Mouse (Mus musculus): ENCODE data around the gene Elof1. TPM values are rescaled to one million over a fixed set of nuclear protein-coding genes. Genes with fewer than 3 reads are reported as not detected.

Gene Elof1
- polyA plus RNA-seq, 1 experiment: 54.1 TPM

GRCm38 (mm10) chr9:22121545-22121944 is 4.6 kb upstream of the Elof1 start:
- H3K4me3 ChIP-seq (replicated peaks; ENCODE audit: control insufficient read depth, low read depth, low read length): no peak overlapping the region
- H3K27ac ChIP-seq (ENCODE audit: control insufficient read depth, insufficient read depth, low read depth, low read length, poor library complexity): peak overlapping the region; percentile 81
- H3K4me1 ChIP-seq (ENCODE audit: control insufficient read depth, insufficient read depth, low read length): peaks cover 28% of the 10 kb centered on the region
- TF ChIP-seq CTCF (IDR thresholded peaks at IDR 0.05; ENCODE audit: control insufficient read depth, insufficient read depth, low read length) (no peak), POLR2A (IDR thresholded peaks at IDR 0.05; ENCODE audit: borderline replicate concordance, control insufficient read depth, low read depth, low read length) (no peak)

- Histone ChIP-seq H3K27ac (ENCODE audit: control insufficient read depth, insufficient read depth, low read depth, low read length, poor library complexity) (peak overlapping the region; percentile 15), H3K4me1 (ENCODE audit: control insufficient read depth, insufficient read depth, low read length) (peaks cover 24% of the 10 kb centered on the region), H3K4me3 (replicated peaks; ENCODE audit: control insufficient read depth, low read depth, low read length) (no peak overlapping the region)
- 38% methylated on average over 4 of the region's 4 CpGs for WGBS
- TF ChIP-seq CTCF (IDR thresholded peaks at IDR 0.05; ENCODE audit: control insufficient read depth, insufficient read depth, low read length): no peak
- no peak for TF ChIP-seq POLR2A (IDR thresholded peaks at IDR 0.05; ENCODE audit: borderline replicate concordance, control insufficient read depth, low read depth, low read length)
Observed at GRCm38 (mm10) chr9:22119543-22119942, 2.6 kb upstream of the Elof1 start.

GRCm38 (mm10) chr9:22117754-22118456 is 933 bp upstream of the Elof1 start:
- Histone ChIP-seq H3K27ac (ENCODE audit: control insufficient read depth, insufficient read depth, low read depth, low read length, poor library complexity) (no peak overlapping the region), H3K4me1 (ENCODE audit: control insufficient read depth, insufficient read depth, low read length) (peaks cover 17% of the 10 kb centered on the region), H3K4me3 (replicated peaks; ENCODE audit: control insufficient read depth, low read depth, low read length) (no peak overlapping the region)
- TF ChIP-seq CTCF (IDR thresholded peaks at IDR 0.05; ENCODE audit: control insufficient read depth, insufficient read depth, low read length): peak; percentile 51
- no peak for TF ChIP-seq POLR2A (IDR thresholded peaks at IDR 0.05; ENCODE audit: borderline replicate concordance, control insufficient read depth, low read depth, low read length)
- WGBS: 35% methylated on average over 10 of the region's 10 CpGs

- H3K4me3 ChIP-seq (replicated peaks; ENCODE audit: control insufficient read depth, low read depth, low read length): peak overlapping the region; percentile 75
- H3K4me1 ChIP-seq (ENCODE audit: control insufficient read depth, insufficient read depth, low read length): peaks cover 6% of the 10 kb centered on the region
- WGBS: 30% methylated on average over 15 of the region's 15 CpGs
- TF ChIP-seq POLR2A (IDR thresholded peaks at IDR 0.05; ENCODE audit: borderline replicate concordance, control insufficient read depth, low read depth, low read length) (no peak), CTCF (IDR thresholded peaks at IDR 0.05; ENCODE audit: control insufficient read depth, insufficient read depth, low read length) (no peak)
- no peak overlapping the region for H3K27ac ChIP-seq (ENCODE audit: control insufficient read depth, insufficient read depth, low read depth, low read length, poor library complexity)
Observed at GRCm38 (mm10) chr9:22116086-22116485, 886 bp downstream of the Elof1 start.

- WGBS: 84% methylated on average over 4 of the region's 4 CpGs
- Histone ChIP-seq H3K27ac (ENCODE audit: control insufficient read depth, insufficient read depth, low read depth, low read length, poor library complexity) (no peak overlapping the region), H3K4me3 (replicated peaks; ENCODE audit: control insufficient read depth, low read depth, low read length) (no peak overlapping the region), H3K4me1 (ENCODE audit: control insufficient read depth, insufficient read depth, low read length) (peaks cover 4% of the 10 kb centered on the region)
- TF ChIP-seq CTCF (IDR thresholded peaks at IDR 0.05; ENCODE audit: control insufficient read depth, insufficient read depth, low read length) (no peak), POLR2A (IDR thresholded peaks at IDR 0.05; ENCODE audit: borderline replicate concordance, control insufficient read depth, low read depth, low read length) (no peak)
Observed at GRCm38 (mm10) chr9:22115635-22116034, 1.3 kb downstream of the Elof1 start.

- peak overlapping the region; percentile 47 for H3K27ac ChIP-seq (ENCODE audit: control insufficient read depth, insufficient read depth, low read depth, low read length, poor library complexity)
- TF ChIP-seq CTCF (IDR thresholded peaks at IDR 0.05; ENCODE audit: control insufficient read depth, insufficient read depth, low read length) (no peak), POLR2A (IDR thresholded peaks at IDR 0.05; ENCODE audit: borderline replicate concordance, control insufficient read depth, low read depth, low read length) (no peak)
- 77% methylated on average over 9 of the region's 9 CpGs for WGBS
Observed at GRCm38 (mm10) chr9:22108194-22108593, 8.8 kb downstream of the Elof1 start.

GRCm38 (mm10) chr9:22099922-22100321 is 17.1 kb downstream of the Elof1 start:
- H3K4me1 ChIP-seq (ENCODE audit: control insufficient read depth, insufficient read depth, low read length): no peaks in the 10 kb centered on the region; the same call in 1 of the 2 replicates
- WGBS: 13% methylated on average over 18 of the region's 18 CpGs
- TF ChIP-seq CTCF (IDR thresholded peaks at IDR 0.05; ENCODE audit: control insufficient read depth, insufficient read depth, low read length) (no peak), POLR2A (IDR thresholded peaks at IDR 0.05; ENCODE audit: borderline replicate concordance, control insufficient read depth, low read depth, low read length) (no peak)
- H3K4me3 ChIP-seq (replicated peaks; ENCODE audit: control insufficient read depth, low read depth, low read length): no peak overlapping the region
- H3K27ac ChIP-seq (ENCODE audit: control insufficient read depth, insufficient read depth, low read depth, low read length, poor library complexity): no peak overlapping the region

More at GRCm38 (mm10) chr9:22108194-22108593, 8.8 kb downstream of the Elof1 start:
- Histone ChIP-seq H3K4me3 (replicated peaks; ENCODE audit: control insufficient read depth, low read depth, low read length) (no peak overlapping the region), H3K4me1 (ENCODE audit: control insufficient read depth, insufficient read depth, low read length) (peaks cover 1% of the 10 kb centered on the region; the same call in 1 of the 2 replicates)

- TF ChIP-seq CTCF (IDR thresholded peaks at IDR 0.05; ENCODE audit: control insufficient read depth, insufficient read depth, low read length) (no peak), POLR2A (IDR thresholded peaks at IDR 0.05; ENCODE audit: borderline replicate concordance, control insufficient read depth, low read depth, low read length) (no peak)
- Histone ChIP-seq H3K4me1 (ENCODE audit: control insufficient read depth, insufficient read depth, low read length) (no peaks in the 10 kb centered on the region; the same call in 1 of the 2 replicates), H3K4me3 (replicated peaks; ENCODE audit: control insufficient read depth, low read depth, low read length) (no peak within 1 kb of the TSS), H3K27ac (ENCODE audit: control insufficient read depth, insufficient read depth, low read depth, low read length, poor library complexity) (no peak within 1 kb of the TSS)
- 15% methylated on average over 14 of the region's 14 CpGs for WGBS
Observed at GRCm38 (mm10) chr9:22098993-22099696, 17.8 kb downstream of the Elof1 start, which contains the start of gene Cnn1. TSS of gene Cnn1 (plus strand) at chr9:22099216.

Data from bone marrow, adult 2 months (tissue).